Mouse (Mus musculus) ES-Bruce4 (cell line): ENCODE results near the gene Morn5.

ENCODE experiments used
- CTCF ChIP-seq: IDR thresholded peaks from one replicate; pipeline ENCODE4 v1.8.1; 2011; ENCODE audit warnings: low read depth, low read length
- EP300 ChIP-seq: IDR thresholded peaks from 2 replicates; pipeline ENCODE4 v1.6.1; 2011; ENCODE audit warnings: low read depth, low read length; ENCODE audit not compliant: insufficient read depth
- POLR2A ChIP-seq: IDR thresholded peaks from one replicate; pipeline ENCODE4 v1.8.1; 2011; ENCODE audit warnings: low read length; ENCODE audit not compliant: insufficient read depth

GRCm38 (mm10) chr2:36108615-36109014 is 59.4 kb downstream of the Morn5 start:
- TF ChIP-seq CTCF (no peak), POLR2A (no peak), EP300 (no peak)
